ENCODE assay signal across 9 mouse cellular contexts in genomic region chr10:121886805-121887204, GRCm38 (mm10).
DNase-seq lines count a peak whose midpoint lies in the region; ATAC-seq and TF ChIP-seq lines count a peak whose summit lies in the region.
"Had no signal": no experiment of that assay in that cellular context is flagged by ENCODE, and none has a peak within 500 bp of the region (broad histone marks: within the 10 kb centered on the region; RNA-seq: fewer than 3 reads in every experiment).

No protein-coding gene starts in this region.

- H3K27me3 ChIP-seq in heart, postnatal 0 days (ENCODE audit: control insufficient read depth, insufficient read depth, low read length), result no peaks in the 10 kb centered on the region
- H3K27me3 ChIP-seq in hindbrain, embryonic 16.5 days (replicated peaks; ENCODE audit: control insufficient read depth, insufficient read depth, low read length), result no peaks in the 10 kb centered on the region
- no peaks in the 10 kb centered on the region for H3K27me3 ChIP-seq in lung, postnatal 0 days (replicated peaks; ENCODE audit: insufficient read depth, low read length)

- H3K27ac ChIP-seq in heart, postnatal 0 days (ENCODE audit: low read depth), result no peak overlapping the region; the same call in 1 of the 2 replicates
- no peak overlapping the region for H3K27ac ChIP-seq in hindbrain, embryonic 16.5 days (ENCODE audit: low read depth, low read length)
- H3K27ac ChIP-seq in lung, postnatal 0 days (ENCODE audit: low read length), result no peak overlapping the region
- H3K27ac ChIP-seq: macrophage had no signal

- peaks cover 13% of the 10 kb centered on the region for H3K4me1 ChIP-seq in heart, postnatal 0 days (ENCODE audit: control insufficient read depth, insufficient read depth)
- H3K4me1 ChIP-seq in hindbrain, embryonic 16.5 days (ENCODE audit: control insufficient read depth, insufficient read depth, low read depth, low read length), result peaks cover 30% of the 10 kb centered on the region
- H3K4me1 ChIP-seq in lung, postnatal 0 days (ENCODE audit: insufficient read depth, low read depth, low read length), result 0 out of 2 replicates have a peak, but pooled peaks cover 3% of the 10 kb centered on the region

- no peaks in the 10 kb centered on the region for H3K9me3 ChIP-seq in heart, postnatal 0 days (replicated peaks; ENCODE audit: control insufficient read depth, low read length)
- H3K9me3 ChIP-seq in hindbrain, embryonic 16.5 days (ENCODE audit: control insufficient read depth, low read length), result no peaks in the 10 kb centered on the region
- H3K9me3 ChIP-seq in lung, postnatal 0 days (ENCODE audit: low read length), result no peaks in the 10 kb centered on the region

- H3K9ac ChIP-seq in heart, postnatal 0 days (replicated peaks; ENCODE audit: low read depth, low read length), result no peak overlapping the region
- no peak overlapping the region for H3K9ac ChIP-seq in hindbrain, embryonic 16.5 days (ENCODE audit: low read depth, low read length)
- H3K9ac ChIP-seq in lung, postnatal 0 days (replicated peaks; ENCODE audit: low read depth), result no peak overlapping the region

- no peak for TF ChIP-seq EP300 in heart, postnatal 0 days (IDR thresholded peaks at IDR 0.05; ENCODE audit: low read depth)
- no peak for TF ChIP-seq EP300 in lung, postnatal 0 days (IDR thresholded peaks at IDR 0.05)

- no peak overlapping the region for H3K4me2 ChIP-seq in heart, postnatal 0 days (ENCODE audit: low read depth, low read length)
- H3K4me2 ChIP-seq in hindbrain, embryonic 16.5 days (ENCODE audit: low read length), result no peak overlapping the region; the same call in 1 of the 2 replicates
- H3K4me2 ChIP-seq in lung, postnatal 0 days (replicated peaks; ENCODE audit: low read depth, low read length), result no peak overlapping the region

- no peaks in the 10 kb centered on the region for H3K36me3 ChIP-seq in heart, postnatal 0 days (replicated peaks; ENCODE audit: control insufficient read depth, insufficient read depth, low read length)
- no peaks in the 10 kb centered on the region for H3K36me3 ChIP-seq in hindbrain, embryonic 16.5 days (ENCODE audit: control insufficient read depth, insufficient read depth, low read length)
- no peaks in the 10 kb centered on the region for H3K36me3 ChIP-seq in lung, postnatal 0 days (ENCODE audit: insufficient read depth, low read length)

- DNase-seq in heart, postnatal 0 days (ENCODE audit: low spot score), result no peak
- no peak for DNase-seq in heart, adult 8-10 months (ENCODE audit: low spot score)
- peak; percentile 92 for DNase-seq in brain, embryonic 14.5 days (ENCODE audit: low read depth)
- peak; percentile 61 for DNase-seq in lung, postnatal 0 days (ENCODE audit: low spot score)
- DNase-seq in thymus, postnatal 0 days (ENCODE audit: low spot score), result peak; percentile 63
- no peak for DNase-seq in spleen, postnatal 14 days (ENCODE audit: low spot score in 2 of 2)
- no peak for DNase-seq in adrenal gland, postnatal 36 days

- WGBS in heart, postnatal 0 days, result 26% methylated on average over 6 of the region's 6 CpGs
- 21% methylated on average over 6 of the region's 6 CpGs for WGBS in hindbrain, embryonic 16.5 days
- 22% methylated on average over 6 of the region's 6 CpGs for WGBS in lung, postnatal 0 days

- TF ChIP-seq CTCF in heart, postnatal 0 days (IDR thresholded peaks at IDR 0.05; ENCODE audit: low read depth), result no peak
- TF ChIP-seq CTCF in brain, embryonic 14.5 days (IDR thresholded peaks at IDR 0.05; ENCODE audit: borderline replicate concordance, extremely low read depth, insufficient read depth, insufficient read length), result no peak
- TF ChIP-seq CTCF in lung, postnatal 0 days (IDR thresholded peaks at IDR 0.05), result no peak

- no peak overlapping the region for H3K4me3 ChIP-seq in heart, postnatal 0 days (ENCODE audit: low read depth, low read length)
- no peak overlapping the region for H3K4me3 ChIP-seq in hindbrain, embryonic 16.5 days (ENCODE audit: low read length)
- no peak overlapping the region for H3K4me3 ChIP-seq in lung, postnatal 0 days (ENCODE audit: low read depth, low read length)

- ATAC-seq in heart, postnatal 0 days (ENCODE audit: insufficient read depth, low read depth), result 0 out of 2 replicates have a peak, but pooled peaks have one; percentile 27
- peak; percentile 69 for ATAC-seq in hindbrain, embryonic 16.5 days
- ATAC-seq in lung, postnatal 0 days, result peak; percentile 55

- no peak for TF ChIP-seq POLR2A in brain, embryonic 14.5 days (IDR thresholded peaks at IDR 0.05; ENCODE audit: borderline replicate concordance, extremely low read depth, insufficient read depth, insufficient read length, poor library complexity, severe bottlenecking)

Comparison
In these comparisons a context has a peak if more than half of its experiments do, and no peak if none do; other contexts are left out.
1. DNase-seq: peak in brain, embryonic 14.5 days (single experiment), lung, postnatal 0 days (single experiment) and thymus, postnatal 0 days (single experiment); none in heart, postnatal 0 days (single experiment), heart, adult 8-10 months (single experiment), spleen, postnatal 14 days (0 of 2) and adrenal gland, postnatal 36 days (0 of 2).
2. Peak in every context shown above with its lines, with median percentiles within 50 percentile points of each other: ATAC-seq.